Comparison of ENCODE assay signal across 21 mouse cellular contexts in genomic region chr7:76674856-76675255, GRCm38 (mm10).
DNase-seq lines count a peak whose midpoint lies in the region; ATAC-seq and TF ChIP-seq lines count a peak whose summit lies in the region.
"Had no signal": no experiment of that assay in that cellular context is flagged by ENCODE, and none has a peak within 500 bp of the region (broad histone marks: within the 10 kb centered on the region; RNA-seq: fewer than 3 reads in every experiment).

No protein-coding gene starts in this region.

- no peak overlapping the region for H3K4me3 ChIP-seq in embryonic facial prominence, embryonic 11.5 days (ENCODE audit: low read depth, low read length)
- no peak overlapping the region for H3K4me3 ChIP-seq in embryonic facial prominence, embryonic 10.5 days
- H3K4me3 ChIP-seq in midbrain, embryonic 12.5 days = no peak overlapping the region
- H3K4me3 ChIP-seq in midbrain, postnatal 0 days (ENCODE audit: low read depth, low read length) = no peak overlapping the region
- no peak overlapping the region for H3K4me3 ChIP-seq in forebrain, embryonic 13.5 days
- H3K4me3 ChIP-seq: heart, adult 2 months; heart, embryonic 13.5 days; hindbrain, embryonic 15.5 days; layer of hippocampus, adult 2 months had no signal

- no peak overlapping the region for H3K4me2 ChIP-seq in embryonic facial prominence, embryonic 11.5 days (ENCODE audit: low read depth, low read length)
- no peak overlapping the region for H3K4me2 ChIP-seq in midbrain, embryonic 12.5 days (replicated peaks)
- H3K4me2 ChIP-seq in midbrain, postnatal 0 days (ENCODE audit: low read depth, low read length, poor library complexity, severe bottlenecking) = no peak overlapping the region
- no peak overlapping the region for H3K4me2 ChIP-seq in forebrain, embryonic 13.5 days
- H3K4me2 ChIP-seq: heart, embryonic 13.5 days; hindbrain, embryonic 15.5 days had no signal

- H3K27ac ChIP-seq in embryonic facial prominence, embryonic 11.5 days (replicated peaks; ENCODE audit: low read depth, low read length) = no peak overlapping the region
- no peak overlapping the region for H3K27ac ChIP-seq in embryonic facial prominence, embryonic 10.5 days (replicated peaks)
- H3K27ac ChIP-seq in midbrain, embryonic 12.5 days (replicated peaks) = no peak overlapping the region
- H3K27ac ChIP-seq in midbrain, postnatal 0 days (ENCODE audit: low read depth, low read length) = no peak overlapping the region
- no peak overlapping the region for H3K27ac ChIP-seq in forebrain, embryonic 13.5 days
- H3K27ac ChIP-seq: heart, adult 2 months; heart, embryonic 13.5 days; hindbrain, embryonic 15.5 days; layer of hippocampus, adult 2 months had no signal

- no peaks in the 10 kb centered on the region for H3K9me3 ChIP-seq in embryonic facial prominence, embryonic 11.5 days (replicated peaks; ENCODE audit: control insufficient read depth, low read length)
- H3K9me3 ChIP-seq in embryonic facial prominence, embryonic 10.5 days = no peaks in the 10 kb centered on the region
- H3K9me3 ChIP-seq in midbrain, embryonic 12.5 days = no peaks in the 10 kb centered on the region
- no peaks in the 10 kb centered on the region for H3K9me3 ChIP-seq in midbrain, postnatal 0 days (ENCODE audit: low read length)
- H3K9me3 ChIP-seq in forebrain, embryonic 13.5 days (replicated peaks) = no peaks in the 10 kb centered on the region
- H3K9me3 ChIP-seq: heart, embryonic 13.5 days; hindbrain, embryonic 15.5 days had no signal

- H3K36me3 ChIP-seq in embryonic facial prominence, embryonic 11.5 days (replicated peaks; ENCODE audit: control insufficient read depth, insufficient read depth, low read depth, low read length) = no peaks in the 10 kb centered on the region
- no peaks in the 10 kb centered on the region for H3K36me3 ChIP-seq in embryonic facial prominence, embryonic 10.5 days (replicated peaks)
- H3K36me3 ChIP-seq in midbrain, embryonic 12.5 days = no peaks in the 10 kb centered on the region
- no peaks in the 10 kb centered on the region for H3K36me3 ChIP-seq in midbrain, postnatal 0 days (ENCODE audit: insufficient read depth, low read length)
- no peaks in the 10 kb centered on the region for H3K36me3 ChIP-seq in forebrain, embryonic 13.5 days (ENCODE audit: poor library complexity, severe bottlenecking)
- H3K36me3 ChIP-seq: heart, embryonic 13.5 days; hindbrain, embryonic 15.5 days had no signal

- 65% methylated on average over 3 of the region's 3 CpGs for WGBS in embryonic facial prominence, embryonic 11.5 days
- 67% methylated on average over 3 of the region's 3 CpGs for WGBS in embryonic facial prominence, embryonic 10.5 days
- 51% methylated on average over 3 of the region's 3 CpGs for WGBS in midbrain, embryonic 12.5 days
- 60% methylated on average over 3 of the region's 3 CpGs for WGBS in midbrain, postnatal 0 days
- 47% methylated on average over 3 of the region's 3 CpGs for WGBS in forebrain, embryonic 13.5 days

- no peak for DNase-seq in embryonic facial prominence, embryonic 11.5 days (ENCODE audit: low spot score)
- no peak for DNase-seq in embryonic facial prominence, embryonic 10.5 days (ENCODE audit: low spot score)
- no peak for DNase-seq in midbrain, postnatal 0 days (ENCODE audit: low spot score)
- peak; percentile 33 for DNase-seq in retina, postnatal 1 day
- DNase-seq: adrenal gland, postnatal 10 days; cerebellum, adult 8-10 months; cerebellum, postnatal 36 days; gastrocnemius, postnatal 36 days; heart, adult 2 months; heart, postnatal 14 days; kidney, postnatal 25 days; lung, postnatal 4 days; right cerebral cortex, postnatal 25 days; spleen, adult 18-20 months had no signal

- TF ChIP-seq CTCF in midbrain, postnatal 0 days (IDR thresholded peaks at IDR 0.05) = no peak

- ATAC-seq in embryonic facial prominence, embryonic 11.5 days (replicated peaks; ENCODE audit: insufficient number of reproducible peaks, low FRiP score, low TSS enrichment, low read depth) = peak; percentile 44; the same call in 1 of the 2 replicates
- peak; percentile 80 for ATAC-seq in midbrain, embryonic 12.5 days (ENCODE audit: low FRiP score, low read depth)
- no peak for ATAC-seq in midbrain, postnatal 0 days (ENCODE audit: low FRiP score)
- peak; percentile 94 for ATAC-seq in forebrain, embryonic 13.5 days
- no peak for ATAC-seq in megakaryocyte-erythroid progenitor cell, adult 5-6 weeks (replicated peaks; ENCODE audit: low FRiP score, low TSS enrichment, poor library complexity, severe bottlenecking)
- ATAC-seq: intestine, embryonic 16.5 days had no signal

- no peaks in the 10 kb centered on the region for H3K27me3 ChIP-seq in embryonic facial prominence, embryonic 11.5 days (ENCODE audit: control insufficient read depth, insufficient read depth, low read length)
- H3K27me3 ChIP-seq in embryonic facial prominence, embryonic 10.5 days (replicated peaks; ENCODE audit: low read depth, poor library complexity, severe bottlenecking) = no peaks in the 10 kb centered on the region
- H3K27me3 ChIP-seq in midbrain, embryonic 12.5 days = no peaks in the 10 kb centered on the region
- no peaks in the 10 kb centered on the region for H3K27me3 ChIP-seq in midbrain, postnatal 0 days (ENCODE audit: insufficient read depth, low read length)
- no peaks in the 10 kb centered on the region for H3K27me3 ChIP-seq in forebrain, embryonic 13.5 days
- H3K27me3 ChIP-seq: heart, embryonic 13.5 days; hindbrain, embryonic 15.5 days had no signal

- no peaks in the 10 kb centered on the region for H3K4me1 ChIP-seq in embryonic facial prominence, embryonic 11.5 days (ENCODE audit: control insufficient read depth, insufficient read depth, low read length)
- 0 out of 2 replicates have a peak, but pooled peaks cover 4% of the 10 kb centered on the region for H3K4me1 ChIP-seq in embryonic facial prominence, embryonic 10.5 days
- 0 out of 2 replicates have a peak, but pooled peaks cover 3% of the 10 kb centered on the region for H3K4me1 ChIP-seq in midbrain, embryonic 12.5 days
- no peaks in the 10 kb centered on the region for H3K4me1 ChIP-seq in midbrain, postnatal 0 days (ENCODE audit: insufficient read depth, low read length)
- H3K4me1 ChIP-seq in forebrain, embryonic 13.5 days = no peaks in the 10 kb centered on the region
- H3K4me1 ChIP-seq: heart, embryonic 13.5 days; hindbrain, embryonic 15.5 days had no signal

- no peak overlapping the region for H3K9ac ChIP-seq in embryonic facial prominence, embryonic 11.5 days (replicated peaks; ENCODE audit: low read length)
- H3K9ac ChIP-seq in midbrain, embryonic 12.5 days (replicated peaks) = no peak overlapping the region
- no peak overlapping the region for H3K9ac ChIP-seq in midbrain, postnatal 0 days (replicated peaks; ENCODE audit: low read length, poor library complexity, severe bottlenecking)
- no peak overlapping the region for H3K9ac ChIP-seq in forebrain, embryonic 13.5 days
- H3K9ac ChIP-seq: heart, embryonic 13.5 days; hindbrain, embryonic 15.5 days had no signal

Comparison
In these comparisons a context has a peak if more than half of its experiments do, and no peak if none do; other contexts are left out.
1. ATAC-seq: peak in embryonic facial prominence, embryonic 11.5 days (single experiment), midbrain, embryonic 12.5 days (single experiment) and forebrain, embryonic 13.5 days (single experiment); none in midbrain, postnatal 0 days (single experiment) and megakaryocyte-erythroid progenitor cell, adult 5-6 weeks (single experiment).